Mouse (Mus musculus): Measurements from ENCODE around the gene Tlx2. TPM values are rescaled to one million over a fixed set of nuclear protein-coding genes. Genes with fewer than 3 reads are reported as not detected.

The Tlx2 gene
- polyA plus RNA-seq (2012; ENCODE audit: low replicate concordance), result 0.15 TPM in 1 of 2 replicates, not detected in the other

DNA sequence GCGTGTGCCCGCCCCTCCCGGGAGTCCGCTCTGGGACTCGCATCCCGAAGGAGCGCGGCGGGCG is at the start of gene Tlx2:
Gene Tlx2 (minus strand): TSS at position 47 of the 64 bp plus-strand sequence.

GRCm38 (mm10) chr6:83115011-83115671 is 45.0 kb upstream of the Tlx2 start, which contains the start of gene Mogs:
Gene Mogs, plus strand, starts transcription at chr6:83115496.

DNA sequence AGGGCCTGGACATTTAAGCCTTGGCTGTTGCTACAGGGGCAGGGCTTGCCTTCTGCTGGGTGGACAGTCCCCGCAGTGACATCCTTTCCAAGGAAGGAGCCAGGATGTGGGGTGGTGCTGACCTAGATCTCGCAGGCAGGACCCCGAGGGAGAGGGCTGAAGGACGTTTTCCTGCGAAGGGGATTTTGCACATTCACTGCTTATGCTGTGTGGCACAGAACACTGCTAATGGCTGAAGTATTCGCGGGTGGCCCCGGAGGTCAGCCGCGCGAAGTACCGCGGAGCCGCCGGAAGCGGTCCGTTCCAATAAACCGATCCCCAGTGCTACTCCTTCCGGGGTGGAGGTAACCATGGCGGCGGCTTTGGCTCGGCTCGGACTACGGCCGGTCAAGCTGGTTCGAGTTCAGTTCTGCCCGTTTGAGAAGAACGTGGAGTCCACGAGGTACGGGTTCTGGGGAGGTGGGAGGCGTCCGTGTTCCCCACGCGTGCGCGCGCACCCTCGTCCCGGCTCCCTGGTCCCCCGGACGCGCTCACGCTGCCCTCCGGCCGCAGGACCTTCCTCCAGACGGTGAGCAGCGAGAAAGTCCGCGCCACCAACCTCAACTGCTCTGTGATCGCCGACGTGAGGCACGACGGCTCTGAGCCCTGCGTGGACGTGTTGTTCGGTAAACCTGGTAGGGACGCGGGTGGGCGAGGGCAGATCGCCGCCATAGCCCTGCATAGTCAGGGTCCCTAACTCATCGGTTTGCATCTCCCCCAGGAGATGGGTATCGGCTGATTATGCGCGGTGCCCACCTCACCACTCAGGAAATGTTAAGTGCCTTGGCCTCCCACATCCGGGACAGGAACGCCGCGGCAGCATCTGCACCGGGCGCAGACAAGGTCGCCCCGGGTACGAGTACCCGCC is 38.9 kb upstream of the Tlx2 start, which contains the start of gene Mrpl53:
Gene Mrpl53 (plus strand): TSS at position 279 of the 907 bp plus-strand sequence.

GRCm38 (mm10) chr6:83101316-83101687 is 31.2 kb upstream of the Tlx2 start, which contains the start of the genes Ccdc142 and Gm42688:
Gene Ccdc142, plus strand, starts transcription at chr6:83101601.
Gene Gm42688, plus strand, starts transcription at chr6:83101617.

DNA sequence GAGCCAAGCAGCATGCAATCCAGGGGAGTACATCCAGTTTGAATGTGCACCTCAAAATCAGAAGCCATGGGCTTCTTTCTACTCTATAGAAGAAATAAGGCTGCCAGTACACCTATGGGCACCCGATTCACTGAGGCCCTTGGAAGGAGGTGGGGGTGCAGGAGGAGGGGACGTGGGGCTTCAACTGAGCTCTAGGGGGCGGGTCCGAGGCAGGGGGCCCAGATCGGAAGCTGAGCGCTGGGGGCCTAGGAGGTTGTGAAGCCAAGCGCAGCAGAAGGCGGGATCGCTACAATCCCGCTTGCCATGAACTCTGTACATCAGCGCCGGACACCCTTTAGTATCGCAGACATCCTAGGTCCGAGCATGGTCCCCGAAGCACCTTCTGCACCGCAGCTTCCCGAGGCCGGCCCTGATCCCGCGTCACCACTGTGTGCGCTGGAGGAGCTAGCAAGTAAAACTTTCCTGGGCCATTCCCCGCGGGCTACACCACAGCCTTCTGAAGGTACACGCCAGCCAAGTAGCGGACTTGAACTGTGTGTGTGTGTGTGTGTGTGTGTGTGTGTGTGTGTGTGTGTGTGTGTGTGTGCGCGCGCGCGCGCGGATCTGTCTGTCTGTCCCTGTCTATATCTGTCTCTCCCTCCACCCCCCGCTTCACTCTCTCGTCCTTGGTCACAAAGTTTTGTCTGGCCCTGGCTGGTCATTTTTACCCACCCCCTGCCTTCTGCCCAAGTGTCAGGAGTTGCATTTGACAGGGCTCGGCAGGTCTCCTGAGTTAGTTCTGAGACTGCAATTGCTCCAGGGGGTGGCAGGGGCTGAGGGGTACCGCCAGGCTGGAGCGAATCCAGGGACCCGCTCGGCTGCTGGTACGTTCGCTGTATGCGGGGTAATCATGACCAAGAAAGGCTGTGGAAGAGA is 16.3 kb upstream of the Tlx2 start, which contains the start of gene Lbx2:
Gene Lbx2 (plus strand): TSS at position 247 of the 915 bp plus-strand sequence.

DNA sequence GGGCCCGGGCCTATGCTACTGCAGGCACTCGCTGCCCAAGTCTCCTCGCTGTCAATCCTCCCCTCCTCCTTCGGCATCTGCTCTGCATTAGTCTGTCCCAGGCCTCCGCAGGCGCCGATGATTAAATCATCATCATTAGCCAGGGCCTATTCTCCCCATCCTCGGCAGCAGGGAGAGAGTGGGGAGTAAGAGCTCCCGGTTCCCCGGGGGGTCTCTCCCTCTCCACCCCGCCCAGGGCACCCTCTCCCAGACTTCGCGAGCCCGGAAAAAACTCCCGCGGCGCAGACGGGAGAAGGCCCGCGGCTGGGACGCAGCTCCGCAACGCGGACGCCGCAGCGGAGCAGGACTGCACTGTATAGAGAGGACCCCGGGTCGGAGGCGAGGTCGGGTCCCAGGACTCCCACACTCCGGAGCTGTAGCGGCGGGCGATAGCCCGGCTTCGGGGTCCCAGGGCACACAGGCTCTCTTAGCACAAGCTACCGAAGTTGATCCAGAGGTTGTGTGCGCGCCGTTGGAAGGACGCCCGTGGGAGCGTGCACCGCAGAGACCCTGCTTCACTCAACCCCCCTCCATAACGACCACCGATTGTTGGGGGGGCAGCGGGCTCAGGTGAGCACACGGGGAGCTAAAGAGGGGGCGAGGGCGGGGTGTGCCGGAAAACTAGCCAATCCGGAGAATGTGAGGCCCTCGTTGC is 7.7 kb upstream of the Tlx2 start, which contains the start of gene Pcgf1:
Gene Pcgf1 (plus strand): TSS at position 240 of the 694 bp plus-strand sequence.

GRCm38 (mm10) chr6:83057790-83058189 is 12.3 kb downstream of the Tlx2 start, which contains the start of gene Dqx1:
Gene Dqx1, plus strand, starts transcription at chr6:83057844.

GRCm38 (mm10) chr6:83054871-83055431 is 15.1 kb downstream of the Tlx2 start, which contains the start of gene Htra2:
Gene Htra2, minus strand, starts transcription at chr6:83055273.

GRCm38 (mm10) chr6:83054074-83054851 is 15.8 kb downstream of the Tlx2 start, which contains the start of gene Aup1:
Gene Aup1, plus strand, starts transcription at chr6:83054521.

DNA sequence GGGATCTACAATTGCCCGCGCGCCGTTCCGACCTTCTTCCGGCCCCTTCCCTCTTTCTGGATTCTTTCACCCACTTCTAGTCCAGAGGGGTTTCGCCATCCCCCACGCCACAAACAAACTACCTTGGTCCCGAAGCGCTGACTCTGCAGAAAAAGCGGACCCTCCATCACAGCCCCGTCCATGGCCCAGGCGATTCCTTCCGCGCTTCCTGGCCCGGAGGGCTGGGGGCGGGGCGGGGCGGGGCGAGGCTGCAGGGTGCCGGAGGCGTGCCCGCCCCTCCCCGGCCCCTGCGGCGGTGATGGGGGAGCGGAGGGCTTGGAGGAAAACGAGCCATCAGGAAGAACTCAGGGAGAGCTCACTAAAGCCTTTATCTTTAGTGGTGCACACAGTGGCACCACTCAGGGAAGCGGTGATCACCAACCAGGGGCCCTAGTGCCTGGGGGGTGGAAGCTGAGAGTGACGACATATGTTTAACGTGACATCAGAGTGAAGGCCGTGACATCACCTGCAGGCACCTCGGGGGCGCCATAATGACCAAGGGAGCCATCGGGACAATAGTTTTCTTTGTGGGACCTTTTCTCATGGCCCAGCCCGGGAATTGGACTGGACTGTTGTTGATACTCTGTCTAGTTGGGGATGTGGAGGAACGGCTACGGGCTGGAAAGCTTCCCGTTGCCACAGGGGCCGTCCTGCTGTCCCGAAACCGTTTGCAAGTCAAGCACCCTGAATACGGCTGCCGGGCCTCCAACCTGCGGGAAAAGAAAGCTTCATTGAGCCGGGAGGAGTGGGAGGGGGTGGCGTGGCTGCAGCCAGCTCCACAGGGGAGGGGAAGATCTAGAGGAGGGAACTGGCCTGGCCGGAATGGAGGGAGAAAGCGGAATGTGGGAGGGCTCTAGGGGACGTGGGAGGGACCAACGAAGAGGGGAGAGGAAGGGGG is 36.6 kb downstream of the Tlx2 start, which contains the start of the genes Dok1 and Loxl3:
Gene Dok1 (minus strand): TSS at position 223 of the 937 bp plus-strand sequence.
Gene Loxl3 (plus strand): TSS at position 925 of the 937 bp plus-strand sequence.

Other genes with a start within 250 kb of the Tlx2 start
- gene Sema4f, start 130.5 kb downstream of the Tlx2 start, polyA plus RNA-seq (2012; ENCODE audit: low replicate concordance), result 0.32 and 0.74 TPM in 2 replicates
- gene M1ap, start 123.4 kb downstream of the Tlx2 start, polyA plus RNA-seq (2012; ENCODE audit: low replicate concordance), result 3.3 and 20.7 TPM in 2 replicates
- gene Dok1, start 36.8 kb downstream of the Tlx2 start, polyA plus RNA-seq (2012; ENCODE audit: low replicate concordance), result 104 and 126 TPM in 2 replicates
- 0.38 and 0.65 TPM in 2 replicates for gene Loxl3, start 36.1 kb downstream of the Tlx2 start, polyA plus RNA-seq (2012; ENCODE audit: low replicate concordance)
- gene Aup1, start 15.8 kb downstream of the Tlx2 start, polyA plus RNA-seq (2012; ENCODE audit: low replicate concordance), result 2,900 and 3,028 TPM in 2 replicates
- 109 and 120 TPM in 2 replicates for gene Htra2, start 15.0 kb downstream of the Tlx2 start, polyA plus RNA-seq (2012; ENCODE audit: low replicate concordance)
- gene Dqx1, start 12.4 kb downstream of the Tlx2 start, polyA plus RNA-seq (2012; ENCODE audit: low replicate concordance), result 0.99 and 1.8 TPM in 2 replicates
- 15.7 and 19.3 TPM in 2 replicates for gene Pcgf1, start 7.6 kb upstream of the Tlx2 start, polyA plus RNA-seq (2012; ENCODE audit: low replicate concordance)
- 0.77 TPM in 1 of 2 replicates, not detected in the other for gene Lbx2, start 16.1 kb upstream of the Tlx2 start, polyA plus RNA-seq (2012; ENCODE audit: low replicate concordance)
- gene Ccdc142, start 31.3 kb upstream of the Tlx2 start, polyA plus RNA-seq (2012; ENCODE audit: low replicate concordance), result 5.3 and 13.7 TPM in 2 replicates
- gene Gm42688, start 31.3 kb upstream of the Tlx2 start, polyA plus RNA-seq (2012; ENCODE audit: low replicate concordance), result 5.9 and 8.9 TPM in 2 replicates
- 27.5 and 42.2 TPM in 2 replicates for gene Mrpl53, start 38.7 kb upstream of the Tlx2 start, polyA plus RNA-seq (2012; ENCODE audit: low replicate concordance)
- 479 and 532 TPM in 2 replicates for gene Mogs, start 45.2 kb upstream of the Tlx2 start, polyA plus RNA-seq (2012; ENCODE audit: low replicate concordance)
- gene Wbp1, start 51.3 kb upstream of the Tlx2 start, polyA plus RNA-seq (2012; ENCODE audit: low replicate concordance), result 40.1 and 107 TPM in 2 replicates
- gene Ino80b, start 55.1 kb upstream of the Tlx2 start, polyA plus RNA-seq (2012; ENCODE audit: low replicate concordance), result 180 and 401 TPM in 2 replicates
- 1.6 and 2.5 TPM in 2 replicates for gene Rtkn, start 65.2 kb upstream of the Tlx2 start, polyA plus RNA-seq (2012; ENCODE audit: low replicate concordance)
- gene Wdr54, start 86.1 kb upstream of the Tlx2 start, polyA plus RNA-seq (2012; ENCODE audit: low replicate concordance), result 0.56 TPM in 1 of 2 replicates, not detected in the other
- 0.08 TPM in 1 of 2 replicates, not detected in the other for gene 1700003E16Rik, start 86.1 kb upstream of the Tlx2 start, polyA plus RNA-seq (2012; ENCODE audit: low replicate concordance)
- gene Dctn1, start 95.6 kb upstream of the Tlx2 start, polyA plus RNA-seq (2012; ENCODE audit: low replicate concordance), result 545 and 1,010 TPM in 2 replicates
- 0.69 and 0.90 TPM in 2 replicates for gene Slc4a5, start 149.5 kb upstream of the Tlx2 start, polyA plus RNA-seq (2012; ENCODE audit: low replicate concordance)

All from leukemia stem cell, adult 10-12 weeks (primary cell).